Mouse (Mus musculus) kidney, adult 10 weeks (tissue): ENCODE data around the gene Pink1. TPM values are rescaled to one million over a fixed set of nuclear protein-coding genes. Genes with fewer than 3 reads are reported as not detected.

ENCODE experiments used
- polyA plus RNA-seq: library from polyadenylated mRNA; stranded (reverse); fragments of 350-450 nt; fragmentation: Illumina TruSeq; extraction: RNeasy Lipid Tissue Mini Kit (QIAGEN cat#74804); gene quantifications from one replicate; pipeline ENCODE4 v1.2.3, GENCODE M21; 2014; ENCODE audit warnings: low read depth, low replicate concordance

Gene Pink1
- 115 TPM for polyA plus RNA-seq

DNA sequence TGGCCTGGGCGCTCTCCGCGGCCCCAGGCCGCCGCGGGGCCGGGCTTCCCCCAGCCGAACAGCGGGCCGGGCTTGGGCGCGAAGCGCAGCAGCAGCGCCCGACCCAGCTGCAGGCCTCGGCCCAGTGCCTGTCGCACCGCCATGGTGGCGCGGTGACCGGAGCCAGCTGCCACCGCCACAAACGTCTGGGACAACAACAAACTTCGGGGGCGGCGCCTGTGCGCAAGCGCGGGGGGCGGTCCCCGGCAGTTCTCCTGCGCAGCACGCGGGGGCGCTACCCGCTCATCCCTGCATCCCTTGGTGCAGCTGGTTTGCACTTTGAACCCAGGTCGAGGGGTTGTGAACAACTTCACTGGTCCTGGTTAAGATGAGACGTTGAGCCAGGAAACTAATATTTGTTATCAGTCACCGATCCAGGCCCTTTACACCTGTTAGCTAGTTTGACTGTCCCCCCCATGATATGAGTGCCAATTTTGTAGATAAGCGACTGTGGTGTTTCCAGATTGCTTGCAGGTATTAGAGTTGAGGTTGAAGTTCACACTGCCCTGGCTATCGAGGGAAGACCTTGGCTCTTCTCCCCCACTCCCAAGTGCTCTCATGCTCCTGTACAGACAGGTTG, at the start of gene Pink1:
TSS of gene Pink1 (minus strand) at position 231 of the 619 bp plus-strand sequence.

DNA sequence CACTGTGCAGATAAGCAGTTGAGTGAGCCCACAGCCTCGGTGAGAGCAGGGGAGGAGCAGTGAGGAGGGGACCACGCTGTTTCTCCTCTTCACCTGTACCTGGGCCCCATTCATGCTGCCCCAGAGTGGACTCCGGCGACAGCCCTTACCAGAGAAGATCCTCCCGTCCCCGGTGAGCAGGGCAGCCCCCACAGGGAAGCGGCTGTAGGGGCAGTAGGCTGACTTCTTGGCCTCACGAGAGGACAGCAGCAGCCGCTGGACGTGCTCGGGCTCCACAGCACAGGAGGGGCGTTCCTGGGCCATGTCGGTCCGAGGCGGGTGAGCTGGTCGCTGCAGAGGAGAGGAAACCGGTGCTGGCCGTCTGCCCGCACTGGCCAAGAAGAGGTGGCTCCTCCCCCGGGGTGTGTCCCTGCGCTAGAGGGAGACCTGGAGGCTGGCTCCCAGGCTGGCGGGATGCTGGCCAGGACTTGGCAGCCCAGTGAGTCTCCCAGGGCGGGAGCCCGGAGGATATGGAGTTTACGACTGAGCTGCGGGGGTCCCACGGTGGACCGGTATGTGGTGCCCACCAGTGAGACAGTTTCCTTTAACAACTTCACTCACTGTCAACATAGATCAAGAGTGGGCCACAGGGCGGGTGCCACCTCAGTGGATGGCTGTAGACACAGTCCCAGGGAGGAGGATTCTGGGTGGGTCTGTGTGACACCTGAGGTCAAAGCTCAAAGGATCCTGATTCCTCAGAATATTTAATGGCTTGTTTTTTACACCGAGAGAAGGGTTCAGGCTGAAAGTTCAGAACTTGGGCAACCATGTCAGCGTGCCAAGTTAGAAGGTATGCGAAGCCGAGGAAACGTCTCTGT, 41.8 kb upstream of the Pink1 start, which contains the start of gene Cda:
TSS of gene Cda (minus strand) at position 352 of the 857 bp plus-strand sequence.

DNA sequence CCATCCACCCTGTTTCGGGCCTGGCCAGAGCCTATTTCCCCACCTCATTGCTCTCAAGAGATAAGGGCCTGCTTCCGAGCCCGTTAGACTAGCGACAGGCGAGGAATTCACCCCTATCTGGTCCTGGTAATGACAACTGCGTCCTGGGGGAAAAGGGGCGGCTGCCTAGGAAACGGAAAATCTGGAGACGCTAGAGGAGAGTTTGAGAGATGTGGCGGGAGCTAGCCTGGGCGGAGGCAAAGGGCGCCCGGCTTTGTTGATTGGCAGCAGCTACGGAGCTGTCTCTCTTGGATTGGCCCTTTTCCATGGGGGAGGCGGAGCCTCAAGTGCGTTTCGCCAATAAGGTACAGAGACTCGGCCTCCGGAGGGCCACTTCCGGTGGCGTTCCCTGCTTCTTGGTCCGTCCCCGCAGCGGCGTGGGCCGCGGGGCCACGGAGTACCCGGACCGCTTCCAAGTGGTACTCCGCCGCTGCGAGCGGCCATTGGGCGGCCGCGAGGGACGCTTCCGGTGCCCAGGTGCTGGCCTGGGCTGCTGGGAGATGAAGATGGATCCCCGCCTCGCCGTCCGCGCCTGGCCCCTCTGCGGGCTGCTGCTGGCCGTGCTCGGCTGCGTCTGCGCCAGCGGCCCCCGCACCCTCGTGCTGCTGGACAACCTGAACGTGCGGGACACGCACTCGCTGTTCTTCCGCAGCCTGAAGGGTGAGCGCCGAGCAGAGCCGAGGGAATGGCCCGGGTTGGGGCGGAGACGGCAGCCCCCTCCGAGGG, 21.6 kb downstream of the Pink1 start, which contains the start of gene Ddost:
TSS of gene Ddost (plus strand) at position 391 of the 765 bp plus-strand sequence.

Other genes starting within 250 kb of the Pink1 start
- 90.6 TPM for gene Hp1bp3, start 110.0 kb downstream of the Pink1 start, polyA plus RNA-seq
- gene Sh2d5, start 75.9 kb downstream of the Pink1 start, polyA plus RNA-seq, result not detected
- not detected for gene Kif17, start 75.9 kb downstream of the Pink1 start, polyA plus RNA-seq
- 12.4 TPM for gene Ddost, start 21.6 kb downstream of the Pink1 start, polyA plus RNA-seq
- gene Cda, start 41.7 kb upstream of the Pink1 start, polyA plus RNA-seq, result 5.8 TPM
- not detected for gene Fam43b, start 70.2 kb upstream of the Pink1 start, polyA plus RNA-seq
- gene Mul1, start 108.4 kb upstream of the Pink1 start, polyA plus RNA-seq, result 4.5 TPM
- gene Camk2n1, start 128.0 kb upstream of the Pink1 start, polyA plus RNA-seq, result 80.7 TPM